Mouse (Mus musculus): ENCODE results near the gene Cxcr4. TPM values are rescaled to one million over a fixed set of nuclear protein-coding genes. Genes with fewer than 3 reads are reported as not detected.

The Cxcr4 gene
- polyA plus RNA-seq, 1 experiment from 2014 or later: 0.88 TPM

DNA sequence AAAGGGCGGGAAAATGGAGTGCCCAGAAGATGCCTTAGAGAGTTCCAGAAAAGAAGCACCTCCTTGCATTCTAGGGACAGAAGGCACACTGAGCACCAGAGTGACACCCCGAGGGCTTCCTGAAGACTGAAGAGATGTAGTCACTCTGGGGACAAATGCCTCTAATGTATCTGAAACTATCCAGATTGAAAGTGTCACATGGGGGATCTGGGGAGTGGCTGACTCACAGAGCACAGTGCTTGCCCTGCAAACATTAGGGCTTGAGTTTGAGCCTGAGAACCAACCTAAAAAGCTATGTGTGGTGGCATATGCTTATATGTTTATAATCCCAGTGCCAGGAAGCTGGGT lies 23.3 kb upstream of the Cxcr4 start:
- H3K9me3 ChIP-seq (replicated peaks): no peaks in the 10 kb centered on the region
- H3K4me1 ChIP-seq: no peaks in the 10 kb centered on the region
- no peaks in the 10 kb centered on the region for H3K36me3 ChIP-seq
- no peak overlapping the region for H3K4me3 ChIP-seq
- no peak overlapping the region for H3K4me2 ChIP-seq
- ATAC-seq: no peak
- WGBS (ENCODE audit: insufficient replicate concordance): 40% methylated on average over 2 of the region's 2 CpGs
- no peak overlapping the region for H3K27ac ChIP-seq
- no peak overlapping the region for H3K9ac ChIP-seq
- H3K27me3 ChIP-seq (replicated peaks): no peaks in the 10 kb centered on the region

DNA sequence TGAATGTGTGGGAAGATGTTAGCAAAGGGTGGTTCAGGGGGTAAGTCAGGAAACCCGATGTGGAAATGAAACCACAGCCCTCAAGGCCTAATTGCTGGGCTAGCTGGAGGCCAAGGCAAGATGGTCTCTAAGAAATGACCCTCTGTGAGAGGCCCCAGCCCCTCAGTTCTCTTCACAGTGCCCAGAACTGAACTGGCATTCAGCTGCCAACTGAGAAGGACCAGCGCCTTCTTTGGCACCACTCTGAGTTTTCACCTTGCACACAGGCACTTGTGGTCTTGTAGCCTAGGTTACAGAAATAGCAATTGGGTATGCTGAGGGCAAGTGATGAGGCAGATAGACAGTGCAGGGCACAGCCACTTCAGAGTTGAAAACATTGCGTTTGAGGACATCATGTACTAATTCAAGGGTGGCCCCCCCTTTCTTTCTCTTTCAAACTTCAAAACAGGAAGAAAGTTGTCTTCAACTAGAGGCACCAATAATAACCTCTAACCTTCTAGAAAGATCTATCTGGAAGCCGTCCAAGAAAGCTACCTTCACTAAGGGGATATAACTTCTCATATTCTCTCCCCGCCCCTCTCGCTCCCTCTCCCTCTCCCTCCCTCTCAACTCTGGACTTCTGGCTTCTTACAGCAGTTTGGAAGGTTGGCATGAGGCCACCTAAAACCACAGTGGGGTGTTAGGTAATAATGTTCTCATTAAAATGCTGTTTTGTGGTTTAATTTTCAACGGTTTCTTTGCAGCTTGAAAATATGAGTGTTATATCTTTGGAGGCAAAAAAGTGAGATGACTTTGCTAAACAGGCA lies 22.8 kb upstream of the Cxcr4 start:
- ATAC-seq: no peak
- no peak overlapping the region for H3K27ac ChIP-seq

DNA sequence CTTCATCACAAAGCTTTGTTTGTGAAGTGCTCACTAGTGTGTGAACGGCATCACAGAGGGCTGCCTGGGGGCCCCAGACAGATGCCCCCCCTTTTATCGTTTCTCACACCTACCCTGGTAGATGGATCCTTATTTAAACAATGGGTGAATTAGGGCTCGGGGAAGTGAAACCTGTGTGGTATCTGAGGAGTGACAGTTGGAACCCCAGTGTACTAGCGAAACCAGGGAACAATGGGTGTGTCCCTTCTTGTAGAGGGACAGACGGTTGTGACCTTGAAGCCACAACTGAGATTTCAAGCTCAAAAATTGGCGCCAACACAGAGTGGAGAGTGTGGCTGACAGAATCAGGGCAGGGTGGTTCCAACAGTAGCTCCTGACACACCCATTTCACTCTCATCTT lies 16.0 kb upstream of the Cxcr4 start:
- ATAC-seq: no peak
- Histone ChIP-seq H3K4me3 (no peak overlapping the region), H3K27me3 (replicated peaks) (no peaks in the 10 kb centered on the region), H3K9me3 (replicated peaks) (no peaks in the 10 kb centered on the region), H3K9ac (no peak overlapping the region), H3K36me3 (no peaks in the 10 kb centered on the region), H3K4me1 (no peaks in the 10 kb centered on the region), H3K4me2 (no peak overlapping the region), H3K27ac (no peak overlapping the region)
- 41% methylated on average over 6 of the region's 6 CpGs for WGBS (ENCODE audit: insufficient replicate concordance)

More for the DNA sequence above, 22.8 kb upstream of the Cxcr4 start:
- no peak overlapping the region for H3K9ac ChIP-seq
- H3K4me3 ChIP-seq: no peak overlapping the region
- H3K36me3 ChIP-seq: no peaks in the 10 kb centered on the region
- no peaks in the 10 kb centered on the region for H3K27me3 ChIP-seq (replicated peaks)
- 48% methylated on average over 7 of the region's 7 CpGs for WGBS (ENCODE audit: insufficient replicate concordance)
- no peaks in the 10 kb centered on the region for H3K9me3 ChIP-seq (replicated peaks)
- H3K4me1 ChIP-seq: no peaks in the 10 kb centered on the region
- H3K4me2 ChIP-seq: no peak overlapping the region

DNA sequence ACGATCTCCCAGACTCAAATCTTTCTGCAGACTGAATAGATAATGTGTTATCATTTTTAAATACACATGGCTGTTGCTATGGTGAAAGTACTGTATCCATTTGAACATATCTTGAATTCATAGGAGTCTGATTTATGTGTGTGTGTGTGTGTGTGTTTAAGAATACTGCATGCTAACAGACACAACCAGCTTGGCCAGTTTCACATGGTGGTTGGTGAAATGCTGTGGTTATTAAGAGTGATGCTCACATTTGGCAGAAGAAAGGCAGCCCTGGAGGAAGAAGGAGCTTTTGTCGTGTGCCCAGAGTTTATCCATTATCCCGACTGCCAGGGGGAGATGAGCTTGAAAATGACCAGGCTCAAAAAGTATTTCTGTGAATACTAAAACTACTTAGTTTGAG lies 15.3 kb upstream of the Cxcr4 start:
- no peaks in the 10 kb centered on the region for H3K36me3 ChIP-seq
- no peaks in the 10 kb centered on the region for H3K27me3 ChIP-seq (replicated peaks)
- WGBS (ENCODE audit: insufficient replicate concordance): 49% methylated on average over 3 of the region's 3 CpGs

DNA sequence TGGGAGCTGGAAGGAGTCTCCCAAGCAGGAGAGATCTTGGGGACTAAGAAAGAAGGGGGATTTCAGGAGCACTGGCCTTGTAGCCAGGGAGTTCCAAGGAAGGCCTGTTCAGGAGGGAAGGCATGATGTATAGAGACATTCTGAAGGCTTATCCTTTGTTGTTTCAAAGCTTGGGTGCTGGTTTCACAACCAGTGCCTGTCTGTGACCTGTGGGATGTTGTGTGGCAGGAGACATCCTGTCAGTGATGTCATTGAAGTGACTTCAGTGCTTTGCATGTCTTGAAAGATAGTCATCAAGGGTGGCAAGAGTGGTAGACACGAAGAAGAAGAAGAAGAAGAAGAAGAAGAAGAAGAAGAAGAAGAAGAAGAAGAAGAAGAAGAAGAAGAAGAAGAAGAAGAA lies 13.7 kb upstream of the Cxcr4 start:
- WGBS (ENCODE audit: insufficient replicate concordance): 22% methylated on average over 1 of the region's 1 CpGs
- Histone ChIP-seq H3K9ac (no peak overlapping the region), H3K4me1 (no peaks in the 10 kb centered on the region), H3K4me3 (no peak overlapping the region), H3K27ac (no peak overlapping the region), H3K9me3 (replicated peaks) (no peaks in the 10 kb centered on the region), H3K36me3 (no peaks in the 10 kb centered on the region), H3K27me3 (replicated peaks) (no peaks in the 10 kb centered on the region), H3K4me2 (no peak overlapping the region)
- ATAC-seq: no peak

More for the DNA sequence above, 15.3 kb upstream of the Cxcr4 start:
- no peak for ATAC-seq
- Histone ChIP-seq H3K4me2 (no peak overlapping the region), H3K4me3 (no peak overlapping the region), H3K4me1 (no peaks in the 10 kb centered on the region), H3K9ac (no peak overlapping the region), H3K9me3 (replicated peaks) (no peaks in the 10 kb centered on the region), H3K27ac (no peak overlapping the region)

DNA sequence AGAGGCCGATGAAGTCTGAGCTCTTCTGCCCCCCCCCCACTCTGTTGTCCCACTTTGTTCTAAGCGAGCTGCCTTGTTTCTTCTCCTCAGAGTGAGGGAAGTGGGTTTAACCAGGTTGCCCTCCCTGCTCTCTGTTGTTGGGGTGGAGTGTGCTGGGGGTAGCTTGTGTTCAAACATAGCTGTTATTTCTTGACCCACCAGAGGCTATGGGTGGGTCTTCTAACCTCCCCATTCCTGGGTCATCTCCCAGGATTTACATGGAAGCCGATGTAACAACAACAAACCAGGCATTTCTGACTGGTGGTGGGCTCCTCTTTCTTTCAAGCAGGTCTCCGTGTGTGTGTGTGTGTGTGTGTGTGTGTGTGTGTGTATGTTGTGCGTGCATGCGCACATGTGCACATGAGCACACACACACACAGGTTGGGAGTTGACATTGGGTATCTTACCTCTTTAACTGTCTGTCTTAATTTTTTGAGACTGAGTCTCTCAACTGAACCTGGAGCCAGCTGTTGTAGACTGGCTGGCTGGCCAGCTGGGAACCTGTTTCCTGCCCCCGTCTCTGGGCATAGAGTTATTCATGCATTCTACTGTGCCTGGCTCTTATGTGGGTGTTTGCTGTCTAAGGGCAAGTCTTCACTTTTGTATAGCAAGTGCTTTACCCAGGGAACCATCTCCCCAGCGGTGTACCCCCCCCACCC lies 10.7 kb upstream of the Cxcr4 start:
- no peaks in the 10 kb centered on the region for H3K9me3 ChIP-seq (replicated peaks)
- no peak for ATAC-seq

DNA sequence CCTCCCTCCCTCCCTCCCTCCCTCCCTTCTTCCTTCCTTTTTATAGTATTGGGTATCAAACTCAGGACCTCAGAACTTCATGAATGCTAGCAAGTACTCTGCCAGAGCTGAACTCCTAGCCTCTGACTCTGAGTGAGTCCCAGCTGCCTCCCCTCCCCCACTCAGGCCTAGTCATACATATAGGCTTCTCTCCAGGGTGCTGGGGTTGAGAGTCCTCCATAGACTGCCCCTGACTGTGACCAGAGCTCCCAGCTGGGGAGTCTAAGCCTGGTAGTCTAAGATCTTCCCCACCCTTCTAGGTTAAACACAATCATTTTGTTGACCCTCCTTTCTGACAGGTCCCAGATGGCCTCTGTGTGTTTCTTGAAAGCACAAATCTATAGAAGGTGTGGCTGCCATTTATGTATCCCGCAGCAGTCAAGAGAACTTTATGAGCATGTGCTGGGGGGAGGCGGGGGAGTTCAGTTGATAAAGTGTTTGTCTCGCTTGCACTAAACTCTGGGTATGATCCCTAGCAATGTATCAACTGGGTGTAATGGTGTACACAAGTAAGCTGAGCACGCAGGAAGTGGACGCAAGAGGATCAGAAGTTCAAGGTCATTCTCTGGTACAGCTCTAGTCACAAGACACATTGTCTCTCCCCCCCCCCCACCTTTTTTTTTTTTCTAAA lies 10.1 kb upstream of the Cxcr4 start:
- Histone ChIP-seq H3K9ac (no peak overlapping the region), H3K36me3 (no peaks in the 10 kb centered on the region), H3K4me3 (no peak overlapping the region), H3K4me2 (no peak overlapping the region), H3K4me1 (no peaks in the 10 kb centered on the region), H3K27me3 (replicated peaks) (peaks cover 4% of the 10 kb centered on the region), H3K9me3 (replicated peaks) (no peaks in the 10 kb centered on the region), H3K27ac (no peak overlapping the region)
- ATAC-seq: no peak
- WGBS (ENCODE audit: insufficient replicate concordance): 66% methylated on average over 5 of the region's 5 CpGs

More for the DNA sequence above, 10.7 kb upstream of the Cxcr4 start:
- H3K27me3 ChIP-seq (replicated peaks): no peaks in the 10 kb centered on the region
- H3K4me3 ChIP-seq: no peak overlapping the region
- no peak overlapping the region for H3K4me2 ChIP-seq
- no peak overlapping the region for H3K9ac ChIP-seq
- WGBS (ENCODE audit: insufficient replicate concordance): 71% methylated on average over 8 of the region's 8 CpGs
- H3K36me3 ChIP-seq: no peaks in the 10 kb centered on the region
- no peak overlapping the region for H3K27ac ChIP-seq
- H3K4me1 ChIP-seq: no peaks in the 10 kb centered on the region

DNA sequence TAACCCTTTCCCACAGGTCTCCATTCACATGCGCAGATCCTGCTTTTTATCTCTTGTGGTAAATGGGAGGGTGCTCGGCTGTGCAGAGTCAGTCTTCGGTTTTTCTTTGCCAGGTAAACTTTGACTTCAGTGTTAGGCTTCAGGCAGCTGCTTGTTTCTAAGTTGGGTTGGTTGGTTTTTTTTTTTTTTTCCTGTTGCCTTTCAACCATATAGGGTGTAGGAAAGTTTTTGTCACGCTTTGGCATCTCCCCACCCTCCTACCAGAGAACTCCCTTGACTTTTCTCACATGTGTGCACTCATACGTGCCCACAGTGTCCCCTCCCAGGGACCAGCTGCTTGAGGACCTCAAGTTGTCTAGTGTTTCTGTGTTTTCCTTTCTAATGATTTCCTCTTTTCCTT lies 9.2 kb upstream of the Cxcr4 start:
- no peak for ATAC-seq
- H3K4me3 ChIP-seq: no peak overlapping the region
- H3K27ac ChIP-seq: no peak overlapping the region
- WGBS (ENCODE audit: insufficient replicate concordance): 52% methylated on average over 5 of the region's 5 CpGs
- no peak overlapping the region for H3K4me2 ChIP-seq
- H3K9ac ChIP-seq: no peak overlapping the region
- H3K9me3 ChIP-seq (replicated peaks): no peaks in the 10 kb centered on the region
- H3K36me3 ChIP-seq: no peaks in the 10 kb centered on the region
- H3K27me3 ChIP-seq (replicated peaks): peaks cover 11% of the 10 kb centered on the region
- no peaks in the 10 kb centered on the region for H3K4me1 ChIP-seq

DNA sequence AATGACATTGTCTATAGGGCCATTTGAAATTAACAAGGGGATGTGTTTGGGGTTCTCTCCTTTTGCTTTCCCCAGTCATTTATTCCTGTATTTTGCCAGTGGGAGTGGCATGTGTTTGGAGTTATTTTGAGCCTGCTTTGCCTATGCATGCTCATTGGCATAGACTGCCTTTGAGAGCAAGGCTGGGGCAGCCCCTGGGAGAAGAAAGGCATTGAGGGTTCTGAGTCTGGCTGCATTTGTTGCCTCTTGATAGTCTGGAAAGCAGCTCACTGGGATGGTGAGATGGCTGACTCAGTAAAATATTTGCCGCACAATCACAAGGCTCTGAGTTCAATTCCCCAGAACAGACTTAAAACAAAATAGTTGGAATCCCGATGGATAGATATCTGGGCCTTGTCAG lies 8.5 kb upstream of the Cxcr4 start:
- H3K4me1 ChIP-seq: no peaks in the 10 kb centered on the region
- H3K9ac ChIP-seq: no peak overlapping the region
- no peak overlapping the region for H3K4me2 ChIP-seq
- no peak overlapping the region for H3K4me3 ChIP-seq
- no peaks in the 10 kb centered on the region for H3K36me3 ChIP-seq
- H3K27me3 ChIP-seq (replicated peaks): peaks cover 18% of the 10 kb centered on the region
- H3K27ac ChIP-seq: no peak overlapping the region
- H3K9me3 ChIP-seq (replicated peaks): no peaks in the 10 kb centered on the region
- WGBS (ENCODE audit: insufficient replicate concordance): 78% methylated on average over 2 of the region's 2 CpGs
- ATAC-seq: no peak

DNA sequence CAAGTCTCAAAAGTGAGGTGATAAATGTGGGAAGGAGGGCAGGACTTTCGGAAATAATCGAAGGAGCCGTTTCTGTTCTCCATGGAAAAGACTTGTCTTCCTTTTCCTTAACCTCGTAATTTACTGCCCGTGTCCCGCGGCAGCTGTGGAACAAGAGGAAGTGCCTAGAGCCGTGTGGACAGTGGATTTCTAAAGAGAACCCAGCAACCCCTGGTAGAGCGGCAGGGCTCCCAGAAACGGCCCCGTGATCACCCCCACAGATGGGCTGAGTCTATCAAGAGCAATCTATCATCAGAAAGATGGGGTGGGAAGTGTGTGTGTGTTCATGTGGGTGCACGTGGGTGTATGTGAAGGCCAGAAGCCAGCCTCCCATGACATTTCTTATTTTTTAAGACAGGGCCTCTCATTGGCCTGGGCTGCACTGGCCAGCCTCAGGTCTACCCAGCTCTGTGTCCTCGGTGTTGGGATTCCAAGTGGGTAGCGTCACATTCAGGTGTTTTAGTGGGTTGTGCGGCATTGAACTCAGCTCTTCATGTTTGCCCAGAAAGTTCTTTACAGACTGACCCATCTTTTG lies 5.2 kb upstream of the Cxcr4 start:
- Histone ChIP-seq H3K36me3 (no peaks in the 10 kb centered on the region), H3K4me3 (no peak overlapping the region), H3K4me2 (no peak overlapping the region), H3K27me3 (replicated peaks) (peaks cover 50% of the 10 kb centered on the region), H3K9ac (no peak overlapping the region), H3K9me3 (replicated peaks) (no peaks in the 10 kb centered on the region), H3K4me1 (peaks cover 10% of the 10 kb centered on the region), H3K27ac (no peak overlapping the region)
- WGBS (ENCODE audit: insufficient replicate concordance): 44% methylated on average over 15 of the region's 15 CpGs
- no peak for ATAC-seq

DNA sequence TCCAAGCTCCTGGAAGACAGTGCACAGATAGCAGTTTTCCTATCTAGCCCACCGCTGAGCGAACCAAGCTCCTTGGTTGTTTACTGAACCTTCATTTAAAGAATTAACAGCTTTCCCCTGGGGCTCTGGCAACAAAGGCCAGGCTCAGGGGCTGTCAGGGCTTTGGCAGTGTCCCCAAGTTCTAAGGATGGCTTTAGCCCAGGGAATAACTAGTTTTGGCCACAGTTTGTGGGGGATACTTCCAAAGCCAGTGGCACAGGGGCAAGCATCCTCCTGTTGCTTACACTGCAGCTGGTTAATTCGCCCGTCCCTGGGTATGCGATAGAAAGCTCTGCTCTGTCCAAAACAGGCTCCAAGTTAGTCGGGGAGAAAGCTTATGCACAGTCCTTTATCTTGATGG lies 3.4 kb upstream of the Cxcr4 start:
- WGBS (ENCODE audit: insufficient replicate concordance): 24% methylated on average over 6 of the region's 6 CpGs
- Histone ChIP-seq H3K36me3 (no peaks in the 10 kb centered on the region), H3K9ac (no peak overlapping the region), H3K4me2 (no peak overlapping the region), H3K9me3 (replicated peaks) (no peaks in the 10 kb centered on the region), H3K4me3 (no peak overlapping the region), H3K27me3 (replicated peaks) (peaks cover 68% of the 10 kb centered on the region), H3K4me1 (peaks cover 19% of the 10 kb centered on the region), H3K27ac (no peak overlapping the region)
- no peak for ATAC-seq

DNA sequence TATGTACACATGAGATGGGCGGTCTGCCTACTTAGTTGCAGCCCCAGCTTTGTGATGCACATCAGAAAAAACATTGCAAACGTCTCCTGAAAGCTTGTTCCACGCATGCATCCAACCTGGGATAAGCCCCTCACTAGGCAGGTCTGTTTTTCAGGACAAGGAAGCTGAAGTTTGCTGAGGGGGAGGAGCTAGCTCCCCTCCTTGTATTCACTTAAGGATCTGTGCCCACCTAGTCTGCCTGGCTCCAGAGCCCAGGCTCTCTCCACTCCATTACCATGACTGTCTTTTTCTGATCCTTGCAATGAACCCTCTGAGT lies 3.0 kb upstream of the Cxcr4 start:
- H3K4me2 ChIP-seq: no peak overlapping the region
- peaks cover 72% of the 10 kb centered on the region for H3K27me3 ChIP-seq (replicated peaks)

More for the DNA sequence above, 3.0 kb upstream of the Cxcr4 start:
- Histone ChIP-seq H3K9ac (no peak overlapping the region), H3K4me1 (peaks cover 19% of the 10 kb centered on the region), H3K4me3 (no peak overlapping the region), H3K27ac (no peak overlapping the region), H3K9me3 (replicated peaks) (no peaks in the 10 kb centered on the region), H3K36me3 (no peaks in the 10 kb centered on the region)
- WGBS (ENCODE audit: insufficient replicate concordance): 30% methylated on average over 3 of the region's 3 CpGs
- no peak for ATAC-seq
